Mouse (Mus musculus) retina, postnatal 7 days (tissue): ENCODE results near the gene Mrpl44.
A peak's percentile ranks its signal among the peaks of the same experiment; 100 is the strongest.

Source experiments
- DNase-seq: peaks from one replicate; pipeline ENCODE4 v3.0.0-alpha.2; 2012; ENCODE audit warnings: low read depth, low spot score

The Mrpl44 gene

DNA sequence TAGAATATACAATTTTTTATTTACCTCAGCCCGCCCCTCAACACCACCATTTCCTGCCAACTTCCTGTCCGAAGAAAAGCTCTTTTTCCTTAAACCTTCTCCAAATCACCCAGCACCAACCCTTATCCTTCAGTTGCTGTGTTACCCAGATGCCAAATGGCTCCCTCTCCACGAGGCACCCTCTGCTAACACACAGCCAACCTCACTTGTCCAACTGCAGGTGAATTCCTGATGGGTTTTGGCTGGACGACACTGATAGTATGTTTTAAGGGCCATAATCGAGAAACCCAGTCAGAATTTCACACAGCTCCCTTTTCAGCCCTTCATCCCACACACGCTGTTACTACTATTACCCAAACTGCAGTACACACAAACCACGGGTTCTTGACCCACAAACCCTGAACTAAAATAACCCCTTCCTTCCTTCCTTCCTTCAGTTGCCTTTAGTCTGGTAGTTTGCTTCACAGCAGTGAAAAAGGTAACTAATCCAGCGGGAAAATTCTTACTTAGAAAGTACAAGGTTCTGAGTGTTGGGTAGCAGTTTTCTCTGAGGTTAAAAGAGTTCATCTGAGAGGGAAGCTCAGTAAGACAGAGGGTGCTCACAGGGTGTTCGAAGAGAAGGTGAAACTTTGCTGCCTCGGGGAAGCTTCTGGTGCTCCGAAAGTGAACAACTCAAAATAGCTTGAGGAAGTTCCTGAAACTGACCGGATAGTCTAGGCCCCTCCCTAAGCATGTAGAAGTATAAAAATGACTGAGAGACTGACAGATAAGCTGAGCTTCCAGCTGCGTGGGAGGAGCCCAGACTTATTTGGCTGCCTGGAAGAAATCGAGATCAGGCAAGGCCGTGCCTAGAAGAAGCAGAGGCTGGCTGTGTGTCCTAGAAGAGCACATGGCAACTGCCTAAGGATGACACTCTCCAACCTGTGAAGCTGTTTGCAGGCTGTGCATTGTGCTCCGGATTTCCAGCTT is 13.3 kb upstream of the Mrpl44 start:
- DNase-seq = no peak

DNA sequence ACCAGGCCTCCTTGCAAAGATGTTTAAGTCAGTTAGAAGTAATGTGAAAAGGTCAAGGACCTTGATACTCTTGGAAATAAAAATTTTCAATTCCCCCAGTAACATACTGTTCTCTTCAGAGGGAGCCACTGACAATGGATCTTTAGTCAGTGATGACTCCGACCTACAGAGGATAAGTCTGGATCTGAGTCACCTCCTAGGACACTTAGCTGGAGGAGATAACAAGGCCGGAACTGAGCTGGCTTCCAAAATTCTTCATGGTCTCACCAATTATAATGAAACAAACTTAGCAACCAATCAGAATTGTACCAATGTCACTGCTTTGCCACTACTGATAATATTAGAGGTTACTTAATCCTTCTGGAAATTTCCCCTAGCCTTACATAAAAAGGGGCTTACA is 11.8 kb upstream of the Mrpl44 start:
- no peak for DNase-seq

DNA sequence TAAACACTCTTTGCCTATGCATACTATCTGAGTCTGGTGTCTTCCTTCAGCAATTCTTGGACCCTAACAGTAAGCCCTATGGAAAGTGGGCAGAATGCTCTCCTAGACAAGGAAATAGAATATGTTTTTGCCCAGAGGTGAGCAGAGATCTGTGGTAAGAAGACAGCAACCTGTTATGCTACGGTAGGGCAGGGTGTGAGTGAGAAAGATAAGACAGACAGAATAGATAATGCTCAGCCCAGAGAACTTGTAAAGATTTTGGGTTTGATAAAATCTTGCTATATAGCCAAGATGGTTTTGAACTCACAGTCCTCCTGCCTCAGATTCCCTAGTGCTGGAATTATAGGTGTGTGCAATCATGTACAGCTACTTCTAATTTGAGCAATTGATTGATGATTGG is 11.3 kb upstream of the Mrpl44 start:
- DNase-seq = no peak

DNA sequence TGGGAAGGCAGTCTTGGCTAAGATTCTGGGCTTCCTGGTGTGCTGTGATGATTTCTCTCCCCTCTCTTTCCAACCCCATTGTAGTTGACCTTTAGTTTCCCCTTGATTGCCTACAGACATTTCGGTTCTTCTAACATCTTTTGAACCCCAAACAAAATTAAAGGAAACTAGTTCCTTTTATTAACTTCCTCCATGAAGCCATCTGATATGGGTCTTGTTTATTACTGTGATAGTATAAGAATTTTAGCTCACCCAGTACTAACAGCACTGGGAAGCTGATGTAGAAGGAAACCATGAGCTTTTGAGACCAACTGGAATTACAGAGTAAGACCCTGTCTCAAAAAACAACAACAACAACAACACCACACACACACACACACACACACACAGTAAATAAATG is 7.6 kb upstream of the Mrpl44 start:
- DNase-seq = no peak

DNA sequence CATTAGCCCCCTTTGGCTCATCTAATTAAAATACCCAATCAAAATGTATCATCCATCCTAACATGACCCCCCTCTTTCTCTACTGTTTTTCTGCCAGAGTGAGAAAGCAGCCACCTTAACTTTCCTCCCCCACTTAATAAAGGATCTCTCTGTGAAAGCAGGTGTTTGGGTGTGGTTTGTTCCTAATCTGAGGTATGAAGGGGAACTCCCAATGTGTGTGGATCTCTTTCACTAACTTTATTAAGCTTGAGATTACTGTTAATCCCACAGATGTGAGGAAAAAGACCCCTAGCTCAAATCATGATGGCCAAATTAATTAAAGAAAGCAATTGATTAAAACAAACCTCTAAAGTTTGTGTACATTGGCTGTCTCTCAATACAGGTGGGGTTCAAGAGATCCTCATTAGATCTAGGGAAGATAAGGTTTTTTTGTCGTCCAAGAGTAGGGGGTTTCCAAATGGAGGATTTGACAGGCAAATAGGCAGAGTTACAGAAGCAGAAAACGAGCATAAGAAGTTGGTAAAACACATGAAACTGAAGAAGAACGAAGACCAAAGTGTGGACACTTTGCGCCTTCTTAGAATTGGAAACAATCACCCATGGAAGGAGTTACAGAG is 1.5 kb upstream of the Mrpl44 start:
- DNase-seq = no peak

DNA sequence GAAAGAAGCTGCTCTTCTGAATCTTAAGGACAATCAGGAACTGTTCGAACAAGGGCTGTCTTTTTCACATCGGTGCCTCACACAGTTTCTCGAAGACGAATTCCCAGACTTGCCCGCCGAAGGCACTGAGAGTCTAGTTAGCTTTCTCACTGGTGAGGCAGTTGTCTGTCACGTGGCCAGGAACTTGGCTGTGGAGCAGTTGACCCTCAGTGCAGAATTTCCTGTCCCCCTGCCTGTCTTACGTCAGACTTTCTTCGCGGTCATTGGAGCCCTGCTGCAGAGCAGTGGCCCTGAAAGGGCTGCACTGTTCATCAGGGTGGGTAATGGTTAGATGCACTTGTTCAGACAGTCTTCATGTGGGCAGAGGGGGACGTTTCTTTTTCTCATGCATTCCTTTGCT is 2.2 kb downstream of the Mrpl44 start:
- no peak for DNase-seq

DNA sequence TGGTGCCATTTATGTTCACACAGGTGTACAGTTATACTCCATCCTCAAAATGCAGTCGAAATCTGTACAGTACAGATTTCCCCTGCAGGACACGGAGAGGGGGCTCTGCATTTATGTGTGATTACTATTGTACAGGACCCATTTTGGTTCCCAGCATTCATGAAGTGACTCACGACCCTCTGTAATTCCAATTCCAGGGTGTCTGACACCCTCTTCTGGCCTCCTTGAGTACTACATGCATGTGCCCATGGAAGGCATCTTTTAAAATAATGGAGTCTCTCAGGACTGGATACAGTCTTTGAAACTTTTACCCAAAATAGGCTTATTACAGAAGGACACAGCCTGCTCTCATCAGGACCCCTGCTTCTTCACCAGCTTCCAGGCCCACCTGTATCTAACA is 6.6 kb downstream of the Mrpl44 start:
- DNase-seq = no peak

DNA sequence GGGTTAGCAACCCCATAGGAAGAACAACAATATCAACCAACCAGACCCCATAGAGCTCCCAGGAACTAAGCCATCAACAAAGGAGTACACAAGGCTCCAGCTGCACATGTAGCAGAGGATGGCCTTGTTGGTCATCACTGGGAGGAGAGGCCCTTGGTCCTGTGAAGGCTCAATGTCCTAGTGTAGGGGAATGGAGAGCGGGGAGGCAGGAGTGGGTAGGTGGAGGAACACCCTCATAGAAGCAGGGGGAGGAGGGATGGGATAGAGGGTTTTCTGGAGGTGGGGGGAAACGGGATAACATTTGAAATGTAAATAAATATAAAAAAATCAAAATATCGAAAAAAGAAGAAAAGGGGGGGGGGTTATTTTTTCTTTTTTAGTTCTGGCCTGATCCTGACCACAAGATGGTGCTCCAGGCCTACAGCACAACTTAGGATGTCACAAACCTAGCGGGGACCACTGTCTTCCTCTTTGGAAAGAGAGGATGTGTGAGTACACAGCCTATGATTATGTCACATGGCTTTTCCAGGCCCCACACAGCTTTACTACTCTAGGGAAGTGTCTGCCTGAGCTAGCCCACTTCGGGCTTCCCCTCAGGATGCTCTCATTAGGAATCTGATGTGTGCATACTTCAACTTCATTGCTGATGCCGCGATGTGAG is 10.6 kb downstream of the Mrpl44 start:
- DNase-seq = peak; percentile 16

DNA sequence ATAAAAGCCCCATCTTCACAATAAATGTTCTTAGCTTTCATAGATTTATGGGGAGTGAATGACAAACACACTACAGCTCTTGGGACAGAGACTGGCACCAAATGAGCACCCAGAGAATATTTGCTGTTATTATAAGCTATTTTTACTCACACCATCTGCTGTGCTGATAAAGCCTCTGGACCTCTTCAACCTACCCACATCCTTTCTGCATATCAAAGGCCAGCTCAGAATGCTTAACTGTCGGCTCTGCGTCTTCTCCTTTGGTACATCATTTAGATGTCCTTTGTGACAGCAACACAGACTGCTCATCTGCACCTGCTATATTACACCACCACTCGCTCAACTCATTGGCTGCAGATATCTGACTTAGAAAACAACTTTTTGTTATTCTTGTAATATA is 21.3 kb downstream of the Mrpl44 start:
- DNase-seq = no peak

DNA sequence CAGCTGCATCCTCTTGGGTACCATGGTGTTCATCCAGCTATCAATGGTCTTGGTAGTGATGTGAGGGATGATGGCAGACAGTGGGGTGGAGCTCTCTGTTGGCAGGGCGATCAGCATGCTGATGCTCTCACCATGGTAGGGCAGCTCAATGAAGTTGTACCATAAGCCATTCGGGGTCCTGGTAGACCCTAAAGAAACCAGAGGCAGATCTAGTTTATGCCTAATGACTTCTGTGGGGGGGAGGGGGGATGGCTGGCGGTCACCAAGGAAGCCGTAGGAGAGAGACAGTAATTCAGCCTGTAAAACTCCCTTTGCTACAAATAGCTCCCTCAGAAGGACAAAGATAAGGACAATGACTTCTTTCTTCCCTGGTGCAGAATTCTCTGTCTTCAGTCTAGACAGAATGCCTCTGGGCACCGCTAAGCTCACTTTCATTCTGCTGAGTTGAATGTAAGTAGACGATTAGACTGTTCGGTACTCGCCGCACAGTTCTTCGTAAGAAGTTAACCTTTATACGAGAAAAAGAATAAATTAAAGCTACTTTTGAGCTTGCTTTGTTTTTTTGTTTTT is 27.1 kb downstream of the Mrpl44 start:
- DNase-seq = no peak

DNA sequence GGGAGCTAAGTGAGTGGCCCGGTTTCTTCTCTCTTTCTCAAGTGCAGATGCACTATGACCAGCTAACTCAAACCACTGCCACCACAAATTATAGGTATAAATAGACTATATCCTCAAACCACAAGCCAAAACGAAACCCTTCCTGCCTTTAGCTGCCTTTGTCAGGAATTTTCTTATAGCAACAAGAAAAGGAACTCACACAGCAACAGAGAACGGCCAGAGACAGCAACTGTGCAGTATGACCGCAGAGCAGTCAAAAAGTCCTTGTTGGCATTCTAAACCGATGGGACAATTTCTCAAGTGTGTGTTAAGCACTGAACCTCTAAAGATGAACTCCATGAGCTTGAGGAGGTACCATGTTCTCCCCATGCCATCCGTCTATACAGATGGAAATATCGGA is 27.8 kb downstream of the Mrpl44 start:
- DNase-seq = no peak

DNA sequence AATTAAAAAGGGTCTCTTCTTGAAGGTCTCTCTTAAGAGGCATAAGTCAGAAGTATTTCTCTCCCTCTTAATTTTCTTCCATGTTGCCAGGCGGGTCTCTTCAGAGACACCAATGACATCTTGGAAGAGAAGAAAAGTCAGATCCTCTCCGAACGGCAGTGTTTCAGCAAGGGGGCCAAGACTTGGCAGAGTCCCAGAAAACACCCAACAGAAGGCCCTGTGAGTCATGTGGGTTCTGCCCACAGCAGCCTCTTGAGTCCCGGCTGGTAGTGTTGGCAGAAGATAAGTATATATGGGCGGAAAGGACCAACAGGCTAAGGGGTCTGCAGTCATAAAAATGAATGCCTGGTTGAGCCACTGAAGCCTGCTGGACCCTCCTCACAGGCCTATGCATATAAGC is 31.0 kb downstream of the Mrpl44 start:
- no peak for DNase-seq

DNA sequence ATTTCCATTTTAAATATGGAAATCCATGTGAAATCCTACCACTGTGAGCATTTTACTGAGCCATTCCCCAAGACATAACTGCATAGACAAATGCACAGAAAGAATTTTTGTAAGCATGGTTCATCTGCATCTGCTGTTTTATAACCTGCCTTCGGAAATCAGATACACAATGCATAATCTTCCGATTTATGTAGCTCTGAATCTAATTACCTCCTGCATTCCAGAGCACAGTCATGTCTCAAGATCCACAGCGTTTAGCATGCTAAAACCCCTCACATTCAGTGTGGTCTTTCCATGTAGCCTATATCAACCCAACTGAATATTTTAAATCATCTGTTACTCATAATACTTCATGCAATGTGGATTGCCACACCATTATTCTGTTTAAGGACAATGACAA is 33.6 kb downstream of the Mrpl44 start:
- DNase-seq = no peak

DNA sequence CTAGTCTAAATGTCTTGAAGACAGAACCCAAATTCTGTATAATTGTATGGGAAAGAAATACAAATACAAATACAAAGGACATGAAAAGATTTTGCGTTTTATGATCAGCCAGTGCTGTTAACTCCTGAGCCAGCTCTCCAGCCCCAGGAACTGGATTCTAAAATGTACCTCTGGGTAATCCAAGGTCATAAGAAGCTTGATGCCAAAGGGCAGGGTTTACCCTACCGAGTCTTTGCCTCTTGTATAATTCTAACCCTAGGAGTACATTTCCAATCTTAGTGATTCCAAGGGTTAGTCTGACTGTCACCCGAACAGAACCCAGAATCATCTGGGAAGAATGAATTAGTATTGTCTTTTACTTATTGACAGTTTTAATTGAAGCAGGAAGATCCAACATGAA is 39.6 kb downstream of the Mrpl44 start:
- DNase-seq = no peak

DNA sequence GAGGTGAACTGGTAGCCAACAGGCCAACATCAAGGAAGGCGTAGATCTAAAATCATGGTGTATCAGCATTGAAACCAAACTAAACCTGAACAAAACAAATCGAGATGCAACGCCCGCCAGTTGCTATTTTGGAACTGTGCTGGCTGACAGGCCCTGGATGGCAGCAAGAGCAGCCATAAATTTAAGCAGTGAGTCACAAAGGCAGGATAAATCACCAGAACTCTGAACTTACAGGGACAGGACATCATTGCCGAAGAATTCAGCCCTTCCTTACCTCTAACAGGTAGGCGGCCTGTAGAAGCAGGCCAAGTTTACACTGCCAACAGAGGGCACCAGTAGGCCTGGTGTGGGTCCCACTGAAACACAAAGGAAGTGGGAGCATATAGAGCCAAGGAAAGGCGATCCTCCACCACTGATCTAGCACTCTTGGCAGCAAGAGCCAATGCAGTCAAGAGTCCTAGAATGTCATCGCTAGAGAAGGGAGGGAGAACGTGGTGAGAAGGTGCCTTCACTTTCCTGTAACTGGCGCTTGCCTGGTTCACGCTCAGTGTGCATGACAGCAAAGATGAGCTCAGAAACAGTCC is 43.6 kb downstream of the Mrpl44 start:
- DNase-seq = no peak

DNA sequence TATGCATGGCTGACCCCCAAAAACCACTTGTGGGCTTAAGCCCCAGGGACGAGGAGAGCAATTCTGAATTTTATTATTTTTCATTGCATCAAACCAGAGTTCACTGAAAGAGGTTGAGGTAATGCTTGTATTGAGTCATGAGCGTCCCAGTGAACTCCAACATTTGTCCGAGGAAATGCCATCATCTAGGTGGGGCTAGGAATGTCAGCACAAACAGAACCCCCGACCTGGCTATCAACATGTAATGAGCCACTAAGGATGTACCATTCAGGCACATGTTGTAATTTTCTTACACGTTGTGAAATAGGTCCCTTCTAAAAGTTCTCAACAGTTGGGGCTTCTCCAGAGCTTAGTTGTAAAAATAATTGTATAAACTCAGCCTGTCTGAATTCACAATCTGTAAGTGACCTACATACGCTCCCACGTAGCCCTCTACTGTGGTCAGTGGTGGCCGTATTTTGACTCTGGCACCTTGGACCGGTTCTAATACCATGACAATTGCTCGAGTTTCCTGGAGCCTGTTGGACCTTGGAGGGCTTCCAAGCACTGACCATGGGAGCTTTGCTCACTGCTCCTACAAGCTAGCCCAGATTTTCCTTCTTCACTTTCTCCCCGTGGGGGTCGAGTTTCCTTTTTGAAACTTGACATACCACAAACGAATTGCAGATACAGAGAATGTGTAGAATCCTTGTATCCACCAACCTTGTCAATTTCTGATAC is 47.1 kb downstream of the Mrpl44 start:
- no peak for DNase-seq

DNA sequence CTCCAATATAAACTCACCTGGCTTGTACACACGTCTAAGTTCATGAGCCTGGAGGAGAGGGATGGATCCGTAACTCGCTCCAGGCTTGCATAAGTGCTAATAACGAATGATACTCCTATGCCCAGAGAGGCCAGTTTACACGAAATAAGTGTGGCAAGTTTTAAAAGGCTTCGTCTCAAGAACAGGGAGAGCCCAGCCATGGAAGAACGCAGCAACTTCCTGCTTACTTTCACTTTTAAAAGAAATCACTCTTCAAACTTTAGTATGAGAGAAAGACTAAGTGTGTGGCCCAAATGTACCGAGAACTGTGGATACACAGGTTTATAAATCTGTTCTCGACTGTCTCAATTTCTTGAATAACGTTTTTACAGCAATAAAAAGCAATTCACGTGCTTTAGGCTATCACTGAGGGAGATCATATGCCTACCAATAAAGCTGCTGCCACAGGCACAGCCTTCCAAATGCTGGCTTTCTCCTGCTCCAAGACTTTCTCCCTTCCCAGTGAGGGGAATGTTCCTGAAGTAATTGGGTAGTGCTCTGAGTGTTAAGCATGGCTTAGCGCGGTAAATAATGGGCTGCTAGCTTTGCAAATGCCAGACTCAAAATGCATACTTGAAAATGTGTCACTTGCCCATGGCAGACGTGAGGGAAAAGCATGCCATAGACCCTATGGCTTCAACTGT is 48.3 kb downstream of the Mrpl44 start:
- DNase-seq = no peak
